Mouse (Mus musculus) layer of hippocampus, adult 2 months (tissue): ENCODE measurements at regions not wholly inside any gene's neighbourhood (a gene's known extent, or its start where the extent isn't known, plus 50 kb on each side); places are given as distances from the start of the nearest gene placed in this dataset.

ENCODE experiments used
- DNase-seq, 2 experiments: peaks; one replicate each; pipeline ENCODE4 v3.0.0; 2022; ENCODE audit warnings: low spot score in 2 of 2
- H3K27ac ChIP-seq: fragments of 200-600 bp; 2 replicates; pipeline ENCODE4 v1.8.1; 2022
- H3K4me3 ChIP-seq: fragments of 200-600 bp; 2 replicates; pipeline ENCODE4 v1.8.1; 2022; ENCODE audit warnings: mild to moderate bottlenecking
- CTCF ChIP-seq: fragments of 200-600 bp; conservative IDR thresholded peaks from 2 replicates; pipeline ENCODE4 v1.8.1; 2022; ENCODE audit warnings: antibody characterized with exemption, mild to moderate bottlenecking, moderate library complexity

- DNase-seq, result no peak
- no peak overlapping the region for H3K4me3 ChIP-seq
- H3K27ac ChIP-seq, result no peak overlapping the region
- no peak for TF ChIP-seq CTCF
Measured at GRCm38 (mm10) chr2:30525295-30525694, 51.3 kb upstream of the Ier5l start.

- Histone ChIP-seq H3K27ac (no peak overlapping the region), H3K4me3 (no peak overlapping the region)
- TF ChIP-seq CTCF, result no peak
- DNase-seq, result no peak
Measured at GRCm38 (mm10) chr2:30525831-30526230, 51.8 kb upstream of the Ier5l start.

- no peak overlapping the region for H3K4me3 ChIP-seq
- H3K27ac ChIP-seq, result no peak overlapping the region
- no peak for TF ChIP-seq CTCF
- no peak for DNase-seq
Measured at GRCm38 (mm10) chr2:30527495-30527894, 53.5 kb upstream of the Ier5l start.

- DNase-seq, result no peak
Measured at GRCm38 (mm10) chr2:30532948-30533347, 58.9 kb upstream of the Ier5l start.

GRCm38 (mm10) chr2:30533367-30533766, 59.3 kb upstream of the Ier5l start:
- Histone ChIP-seq H3K4me3 (no peak overlapping the region), H3K27ac (no peak overlapping the region)
- DNase-seq, result no peak
- no peak for TF ChIP-seq CTCF

More at GRCm38 (mm10) chr2:30532948-30533347, 58.9 kb upstream of the Ier5l start:
- Histone ChIP-seq H3K4me3 (no peak overlapping the region), H3K27ac (no peak overlapping the region)
- TF ChIP-seq CTCF, result peak; percentile 30

- H3K4me3 ChIP-seq, result no peak overlapping the region
- no peak for TF ChIP-seq CTCF
- DNase-seq, result no peak
- no peak overlapping the region for H3K27ac ChIP-seq
Measured at GRCm38 (mm10) chr2:30534485-30534884, 60.4 kb upstream of the Cstad start.

- no peak overlapping the region for H3K27ac ChIP-seq
- TF ChIP-seq CTCF, result no peak
- no peak for DNase-seq
Measured at GRCm38 (mm10) chr2:30539305-30539704, 55.5 kb upstream of the Cstad start.

GRCm38 (mm10) chr2:30541541-30541940, 53.3 kb upstream of the Cstad start:
- no peak for DNase-seq
- Histone ChIP-seq H3K4me3 (no peak overlapping the region), H3K27ac (no peak overlapping the region)
- no peak for TF ChIP-seq CTCF

More at GRCm38 (mm10) chr2:30539305-30539704, 55.5 kb upstream of the Cstad start:
- no peak overlapping the region for H3K4me3 ChIP-seq

- TF ChIP-seq CTCF, result peak; percentile 22; the same call in 1 of the 2 replicates
- DNase-seq, result peak; percentile 86 to 96
- H3K4me3 ChIP-seq, result peak overlapping the region; percentile 33
Measured at GRCm38 (mm10) chr2:30544782-30545435, 49.9 kb upstream of the Cstad start.

More at GRCm38 (mm10) chr2:30544782-30545435, 49.9 kb upstream of the Cstad start:
- H3K27ac ChIP-seq, result peak overlapping the region; percentile 58
